Mouse (Mus musculus): ENCODE results near the gene Mrpl4. TPM values are rescaled to one million over a fixed set of nuclear protein-coding genes. Genes with fewer than 3 reads are reported as not detected.

Mrpl4 gene
- total and polyA plus RNA-seq, 3 experiments: 42.1 to 103 (median 94.8) TPM

DNA sequence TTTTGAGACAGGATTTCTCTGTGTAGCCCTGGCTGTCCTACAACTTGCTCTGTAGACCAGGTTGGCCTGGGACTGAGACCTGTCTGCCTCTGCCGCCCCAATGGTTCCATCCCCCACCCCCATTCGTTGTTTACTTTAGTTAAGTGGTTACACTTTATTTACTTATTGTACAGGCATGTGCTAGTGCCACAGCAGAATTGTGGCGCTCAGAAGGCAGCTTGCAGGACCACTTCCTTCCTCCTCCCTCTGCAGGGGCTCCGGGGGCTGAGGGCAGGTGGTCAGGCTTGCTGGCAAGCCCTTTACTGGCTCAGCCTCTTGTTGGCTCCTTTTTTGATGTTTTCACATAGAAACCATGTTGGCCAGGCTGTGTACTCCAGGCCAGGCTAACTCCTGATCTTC, 14.6 kb downstream of the Mrpl4 start:
- in situ Hi-C loops (cut with MboI; ENCODE audit: low pct_ligation_motif_present, low pct_unique_long_range_greater_than_20kb, low sequenced_read_pairs): loop anchor here (10.0 kb wide), 1 partner anchor 128 kb away; the partner anchor contains the start of gene Cdc37
- Histone ChIP-seq H3K4me3 (replicated peaks in 1 of 3; ENCODE audit: low read depth in 2 of 3, low read length in 2 of 3, poor library complexity in 1 of 3) (peak overlapping the region; percentile 60 to 90 (median 69)), H3K9ac (ENCODE audit: insufficient read depth, low read depth) (peak overlapping the region; percentile 50), H3K27ac (ENCODE audit: insufficient read depth, low read depth) (peak overlapping the region; percentile 37), H3K4me2 (ENCODE audit: insufficient read depth, low read depth, poor library complexity, severe bottlenecking) (peak overlapping the region; percentile 89), H3K27me3 (replicated peaks) (no peaks in the 10 kb centered on the region), H3K9me3 (replicated peaks; ENCODE audit: low read length) (no peaks in the 10 kb centered on the region), H3K4me1 (ENCODE audit: control insufficient read depth in 1 of 2, insufficient read depth in 2 of 2) (peaks cover 26 to 56% of the 10 kb centered on the region in 2 experiments), H3K36me3 (replicated peaks in 1 of 2; ENCODE audit: control insufficient read depth in 1 of 2, insufficient read depth in 1 of 2, low read length in 1 of 2) (peaks cover 35 to 48% of the 10 kb centered on the region in 2 experiments), H3K79me2 (replicated peaks; ENCODE audit: control insufficient read depth, extremely low read depth, insufficient read depth, poor library complexity, severe bottlenecking) (peaks cover 60% of the 10 kb centered on the region)
- TF ChIP-seq MXI1 (IDR thresholded peaks at IDR 0.05; ENCODE audit: low read depth, low read length) (no peak), JUND (conservative IDR thresholded peaks at IDR 0.05; ENCODE audit: low read depth, low read length) (no peak), MAX (IDR thresholded peaks at IDR 0.05; ENCODE audit: low read length) (no peak), ZMIZ1 (IDR thresholded peaks at IDR 0.05; ENCODE audit: low read depth, low read length) (no peak), BHLHE40 (IDR thresholded peaks at IDR 0.05; ENCODE audit: low read depth, low read length) (no peak), GABPA (IDR thresholded peaks at IDR 0.05; ENCODE audit: insufficient replicate concordance, low read depth, low read length) (no peak), UBTF (IDR thresholded peaks at IDR 0.05; ENCODE audit: low read depth, low read length) (no peak), NRF1 (IDR thresholded peaks at IDR 0.05; ENCODE audit: low read depth, low read length) (no peak), EP300 (IDR thresholded peaks at IDR 0.05; ENCODE audit: low read length) (no peak), ETS1 (conservative IDR thresholded peaks at IDR 0.05; ENCODE audit: low read depth, low read length) (no peak), NELFE (IDR thresholded peaks at IDR 0.05; ENCODE audit: low read depth, low read length) (no peak), SIN3A (IDR thresholded peaks at IDR 0.05; ENCODE audit: low read length) (no peak), PAX5 (IDR thresholded peaks at IDR 0.05; ENCODE audit: low read length) (no peak), MAZ (IDR thresholded peaks at IDR 0.05; ENCODE audit: low read depth, low read length) (no peak), POLR2AphosphoS2 (IDR thresholded peaks at IDR 0.05; ENCODE audit: low read depth, low read length) (no peak), KAT2A (IDR thresholded peaks at IDR 0.05; ENCODE audit: insufficient replicate concordance, low read length) (no peak), CHD2 (IDR thresholded peaks at IDR 0.05; ENCODE audit: low read length) (no peak), TCF12 (IDR thresholded peaks at IDR 0.05; ENCODE audit: low read depth, low read length) (no peak), RCOR1 (conservative IDR thresholded peaks at IDR 0.05; ENCODE audit: low read depth, low read length) (no peak), MYC (IDR thresholded peaks at IDR 0.05; ENCODE audit: low read depth, low read length) (no peak)
- dilution Hi-C loops (cut with MboI; ENCODE audit: extremely low pct_ligation_motif_present, extremely low pct_unique_long_range_greater_than_20kb, low sequenced_read_pairs): no loop called here
- DNase-seq (ENCODE audit: extremely low read depth): no peak

DNA sequence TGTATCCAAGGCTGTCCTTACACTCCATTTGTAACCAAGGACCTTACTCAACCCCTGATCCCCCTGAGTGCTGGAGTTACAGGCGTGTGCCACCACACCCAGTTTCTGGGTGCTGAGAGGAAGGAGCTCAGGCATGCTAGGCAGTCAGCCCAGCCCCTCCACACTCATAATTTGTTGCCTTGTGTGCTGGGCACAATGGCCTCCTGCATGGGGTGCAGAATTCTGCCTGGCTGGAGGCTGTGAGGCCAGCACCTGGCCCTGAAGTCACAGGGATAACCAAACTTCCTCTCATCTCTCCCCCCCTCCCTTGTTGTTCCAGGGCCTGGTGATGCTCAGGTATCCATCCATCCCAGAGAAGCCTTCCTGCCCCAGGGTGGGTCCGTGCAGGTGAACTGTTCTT, 16.1 kb downstream of the Mrpl4 start:
- H3K4me3 ChIP-seq (replicated peaks in 1 of 3; ENCODE audit: low read depth in 2 of 3, low read length in 2 of 3, poor library complexity in 1 of 3): peak overlapping the region; percentile 9 to 50 (median 29)
- no peak for DNase-seq (ENCODE audit: extremely low read depth)
- H3K27ac ChIP-seq (ENCODE audit: insufficient read depth, low read depth): no peak overlapping the region
- peaks cover 73% of the 10 kb centered on the region for H3K79me2 ChIP-seq (replicated peaks; ENCODE audit: control insufficient read depth, extremely low read depth, insufficient read depth, poor library complexity, severe bottlenecking)
- in situ Hi-C loops (cut with MboI; ENCODE audit: low pct_ligation_motif_present, low pct_unique_long_range_greater_than_20kb, low sequenced_read_pairs): loop anchor here (10.0 kb wide), 1 partner anchor 126 kb away; the partner anchor contains the start of gene Cdc37
- TF ChIP-seq RAD21 (IDR thresholded peaks at IDR 0.05; ENCODE audit: low read depth, low read length) (no peak), MYC (IDR thresholded peaks at IDR 0.05; ENCODE audit: low read depth, low read length) (no peak), ETS1 (conservative IDR thresholded peaks at IDR 0.05; ENCODE audit: low read depth, low read length) (no peak), JUND (conservative IDR thresholded peaks at IDR 0.05; ENCODE audit: low read depth, low read length) (no peak), JUN (IDR thresholded peaks at IDR 0.05; ENCODE audit: insufficient read depth, low read depth, low read length) (no peak), EP300 (IDR thresholded peaks at IDR 0.05; ENCODE audit: low read length) (no peak)
- H3K9ac ChIP-seq (ENCODE audit: insufficient read depth, low read depth): peak overlapping the region; percentile 25; the same call in 1 of the 2 replicates
- dilution Hi-C loops (cut with MboI; ENCODE audit: extremely low pct_ligation_motif_present, extremely low pct_unique_long_range_greater_than_20kb, low sequenced_read_pairs): no loop called here
- H3K36me3 ChIP-seq (replicated peaks in 1 of 2; ENCODE audit: control insufficient read depth in 1 of 2, insufficient read depth in 1 of 2, low read length in 1 of 2): peaks cover 43 to 58% of the 10 kb centered on the region in 2 experiments
- H3K4me2 ChIP-seq (ENCODE audit: insufficient read depth, low read depth, poor library complexity, severe bottlenecking): peak overlapping the region; percentile 65
- no peaks in the 10 kb centered on the region for H3K9me3 ChIP-seq (replicated peaks; ENCODE audit: low read length)
- H3K27me3 ChIP-seq (replicated peaks): no peaks in the 10 kb centered on the region
- peaks cover 26 to 62% of the 10 kb centered on the region in 2 experiments for H3K4me1 ChIP-seq (ENCODE audit: control insufficient read depth in 1 of 2, insufficient read depth in 2 of 2)
